Mouse (Mus musculus): Measurements from ENCODE around the gene Rabggta. TPM values are rescaled to one million over a fixed set of nuclear protein-coding genes. Genes with fewer than 3 reads are reported as not detected.
A peak's percentile ranks its signal among the peaks of the same experiment; 100 is the strongest.

The Rabggta gene
- polyA plus RNA-seq, 1 experiment = 41.4 TPM

DNA sequence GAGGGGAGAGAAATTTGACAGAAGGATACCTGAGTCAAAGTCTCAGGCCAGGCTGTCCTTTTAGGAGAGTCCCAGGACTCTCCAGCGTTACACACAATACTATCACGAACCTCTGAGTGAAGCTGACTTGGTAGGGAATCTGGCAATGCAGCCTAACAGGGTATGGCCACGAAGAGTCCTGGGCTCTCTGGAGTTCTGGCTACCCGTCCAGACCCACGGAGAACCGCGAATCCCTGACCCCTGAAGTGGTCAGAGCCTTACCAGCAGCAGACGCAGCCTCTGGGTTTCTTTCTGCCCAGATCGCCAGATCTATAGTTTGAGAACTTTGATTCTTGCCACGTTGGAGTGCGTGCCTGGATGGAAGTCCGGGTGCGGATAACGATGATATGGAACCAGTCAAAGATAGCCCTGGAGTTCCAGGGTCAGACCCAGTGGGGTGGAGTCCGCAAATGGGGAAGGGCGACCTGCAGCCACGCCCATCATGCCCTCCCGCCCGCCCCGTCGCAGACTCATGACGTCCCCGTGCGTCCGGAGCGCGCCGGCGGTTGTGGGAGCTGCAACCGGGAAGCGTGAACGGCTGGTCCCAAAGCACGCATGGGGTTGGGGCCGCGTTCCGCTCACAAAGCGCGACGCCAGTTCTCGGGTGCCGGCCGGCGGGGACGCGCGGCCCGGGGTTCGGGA lies 23.3 kb upstream of the Rabggta start, which contains the start of the genes Dhrs1 and Nop9:
TSS of gene Dhrs1 (minus strand) at position 511 of the 681 bp plus-strand sequence.
TSS of gene Nop9 (plus strand) at position 514 of the 681 bp plus-strand sequence.
- H3K27me3 ChIP-seq (ENCODE audit: control insufficient read depth, insufficient read depth, low read length) = no peaks in the 10 kb centered on the region
- peak within 1 kb of the TSS; percentile 86 for H3K27ac ChIP-seq (ENCODE audit: control insufficient read depth, insufficient read depth, low read depth, low read length)
- no peaks in the 10 kb centered on the region; the same call in 1 of the 2 replicates for H3K36me3 ChIP-seq (ENCODE audit: control insufficient read depth, insufficient read depth, low read length)
- peaks cover 11% of the 10 kb centered on the region for H3K4me1 ChIP-seq (ENCODE audit: control insufficient read depth, insufficient read depth, low read length)
- TF ChIP-seq POLR2A (IDR thresholded peaks at IDR 0.05; ENCODE audit: control insufficient read depth, low read depth, low read length) (peak; percentile 56; the same call in 1 of the 2 replicates), CTCF (IDR thresholded peaks at IDR 0.05; ENCODE audit: control insufficient read depth, insufficient read depth, insufficient replicate concordance, low read depth, low read length) (no peak)
- H3K4me3 ChIP-seq (ENCODE audit: control insufficient read depth, low read depth, low read length) = peak within 1 kb of the TSS; percentile 96

- H3K27ac ChIP-seq (ENCODE audit: control insufficient read depth, insufficient read depth, low read depth, low read length) = no peak overlapping the region
These were observed 21.6 kb upstream of the Rabggta start for GRCm38 (mm10) chr14:55743711-55744110.

DNA sequence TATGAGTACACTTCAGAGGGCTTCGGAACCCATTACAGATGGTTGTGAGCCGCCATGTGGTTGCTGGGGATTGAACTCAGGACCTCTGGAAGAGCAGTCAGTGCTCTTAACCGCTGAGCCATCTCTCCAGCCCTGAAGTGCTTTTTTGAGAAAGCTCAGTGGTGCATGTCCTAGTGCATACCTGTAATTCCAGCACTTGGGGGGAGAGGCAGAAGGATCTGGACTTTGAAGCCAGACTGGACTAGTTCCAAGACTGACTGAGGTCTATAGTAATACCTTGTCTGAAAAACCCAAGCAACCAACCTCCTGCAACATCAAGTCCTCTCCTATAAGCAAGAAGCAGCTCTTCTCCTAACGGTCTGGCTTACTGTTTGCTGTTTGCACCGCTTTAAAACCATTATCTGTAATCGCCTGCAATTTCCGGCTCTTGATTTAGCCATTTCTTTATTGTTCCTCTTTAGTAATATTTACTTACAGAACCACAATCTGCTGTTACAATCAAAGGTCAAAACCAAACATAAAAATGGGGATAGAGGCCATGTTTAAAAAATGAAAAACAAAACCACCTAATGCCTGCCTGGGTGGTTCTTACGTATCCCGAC lies 15.1 kb upstream of the Rabggta start:
- Histone ChIP-seq H3K27me3 (ENCODE audit: control insufficient read depth, insufficient read depth, low read length) (no peaks in the 10 kb centered on the region), H3K4me1 (ENCODE audit: control insufficient read depth, insufficient read depth, low read length) (peaks cover 9% of the 10 kb centered on the region), H3K27ac (ENCODE audit: control insufficient read depth, insufficient read depth, low read depth, low read length) (no peak overlapping the region), H3K36me3 (ENCODE audit: control insufficient read depth, insufficient read depth, low read length) (no peaks in the 10 kb centered on the region), H3K4me3 (ENCODE audit: control insufficient read depth, low read depth, low read length) (no peak overlapping the region)
- no peak for TF ChIP-seq CTCF (IDR thresholded peaks at IDR 0.05; ENCODE audit: control insufficient read depth, insufficient read depth, insufficient replicate concordance, low read depth, low read length)
- TF ChIP-seq POLR2A (IDR thresholded peaks at IDR 0.05; ENCODE audit: control insufficient read depth, low read depth, low read length) = no peak

More at GRCm38 (mm10) chr14:55743711-55744110, 21.6 kb upstream of the Rabggta start:
- Histone ChIP-seq H3K27me3 (ENCODE audit: control insufficient read depth, insufficient read depth, low read length) (no peaks in the 10 kb centered on the region), H3K36me3 (ENCODE audit: control insufficient read depth, insufficient read depth, low read length) (no peaks in the 10 kb centered on the region; the same call in 1 of the 2 replicates), H3K4me1 (ENCODE audit: control insufficient read depth, insufficient read depth, low read length) (peaks cover 11% of the 10 kb centered on the region), H3K4me3 (ENCODE audit: control insufficient read depth, low read depth, low read length) (no peak overlapping the region)
- no peak for TF ChIP-seq POLR2A (IDR thresholded peaks at IDR 0.05; ENCODE audit: control insufficient read depth, low read depth, low read length)
- peak; percentile 94; the same call in 1 of the 2 replicates for TF ChIP-seq CTCF (IDR thresholded peaks at IDR 0.05; ENCODE audit: control insufficient read depth, insufficient read depth, insufficient replicate concordance, low read depth, low read length)

DNA sequence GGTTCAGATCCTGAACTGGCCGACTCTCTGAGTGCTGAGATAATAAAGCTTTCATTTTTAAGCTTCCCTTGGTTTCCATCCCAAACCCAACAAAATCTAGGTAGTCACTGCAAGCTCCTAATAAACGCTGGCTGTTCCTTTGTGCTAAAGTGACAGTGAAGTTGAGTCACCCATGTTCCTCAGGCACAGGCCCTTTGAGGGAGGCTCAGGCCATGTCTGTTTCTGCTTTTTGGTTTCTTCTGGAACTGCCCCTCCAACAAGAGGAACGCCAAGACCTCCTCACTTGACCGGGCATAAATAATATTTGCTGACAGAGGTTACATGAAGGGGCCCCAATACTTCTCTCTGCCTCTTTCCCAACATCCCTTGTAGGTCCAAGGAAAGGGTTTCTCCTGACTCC lies 13.7 kb upstream of the Rabggta start:
- no peak overlapping the region for H3K27ac ChIP-seq (ENCODE audit: control insufficient read depth, insufficient read depth, low read depth, low read length)
- H3K4me1 ChIP-seq (ENCODE audit: control insufficient read depth, insufficient read depth, low read length) = peaks cover 9% of the 10 kb centered on the region
- no peak for TF ChIP-seq POLR2A (IDR thresholded peaks at IDR 0.05; ENCODE audit: control insufficient read depth, low read depth, low read length)
- no peak for TF ChIP-seq CTCF (IDR thresholded peaks at IDR 0.05; ENCODE audit: control insufficient read depth, insufficient read depth, insufficient replicate concordance, low read depth, low read length)
- no peaks in the 10 kb centered on the region for H3K27me3 ChIP-seq (ENCODE audit: control insufficient read depth, insufficient read depth, low read length)
- H3K36me3 ChIP-seq (ENCODE audit: control insufficient read depth, insufficient read depth, low read length) = no peaks in the 10 kb centered on the region
- no peak overlapping the region for H3K4me3 ChIP-seq (ENCODE audit: control insufficient read depth, low read depth, low read length)

DNA sequence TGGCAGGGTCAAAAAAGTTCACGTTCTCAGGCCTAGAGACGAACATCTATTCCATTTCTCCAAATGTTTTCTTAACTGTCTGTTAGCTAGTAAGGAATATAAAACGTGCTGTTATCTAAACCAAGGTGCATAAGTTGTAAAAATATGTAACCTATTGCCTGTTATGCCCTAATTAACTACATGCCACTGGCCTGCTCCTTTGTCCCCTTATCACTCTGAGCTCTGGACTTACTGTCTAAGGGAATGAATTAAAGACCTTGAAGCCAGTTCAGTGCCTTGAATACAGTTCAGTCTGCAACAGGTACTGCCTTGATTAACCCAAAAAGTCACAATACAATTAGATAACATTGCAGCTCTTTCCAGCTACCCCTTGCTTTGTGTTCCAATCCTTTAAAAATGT lies 13.3 kb upstream of the Rabggta start:
- no peak overlapping the region for H3K27ac ChIP-seq (ENCODE audit: control insufficient read depth, insufficient read depth, low read depth, low read length)
- H3K36me3 ChIP-seq (ENCODE audit: control insufficient read depth, insufficient read depth, low read length) = no peaks in the 10 kb centered on the region
- H3K4me3 ChIP-seq (ENCODE audit: control insufficient read depth, low read depth, low read length) = no peak overlapping the region
- H3K4me1 ChIP-seq (ENCODE audit: control insufficient read depth, insufficient read depth, low read length) = peaks cover 9% of the 10 kb centered on the region
- no peaks in the 10 kb centered on the region for H3K27me3 ChIP-seq (ENCODE audit: control insufficient read depth, insufficient read depth, low read length)
- TF ChIP-seq POLR2A (IDR thresholded peaks at IDR 0.05; ENCODE audit: control insufficient read depth, low read depth, low read length) = no peak
- no peak for TF ChIP-seq CTCF (IDR thresholded peaks at IDR 0.05; ENCODE audit: control insufficient read depth, insufficient read depth, insufficient replicate concordance, low read depth, low read length)

GRCm38 (mm10) chr14:55734869-55735268 lies 12.8 kb upstream of the Rabggta start:
- Histone ChIP-seq H3K27ac (ENCODE audit: control insufficient read depth, insufficient read depth, low read depth, low read length) (no peak overlapping the region), H3K4me3 (ENCODE audit: control insufficient read depth, low read depth, low read length) (no peak overlapping the region), H3K27me3 (ENCODE audit: control insufficient read depth, insufficient read depth, low read length) (no peaks in the 10 kb centered on the region), H3K4me1 (ENCODE audit: control insufficient read depth, insufficient read depth, low read length) (peaks cover 11% of the 10 kb centered on the region), H3K36me3 (ENCODE audit: control insufficient read depth, insufficient read depth, low read length) (no peaks in the 10 kb centered on the region)
- TF ChIP-seq CTCF (IDR thresholded peaks at IDR 0.05; ENCODE audit: control insufficient read depth, insufficient read depth, insufficient replicate concordance, low read depth, low read length) (no peak), POLR2A (IDR thresholded peaks at IDR 0.05; ENCODE audit: control insufficient read depth, low read depth, low read length) (no peak)

GRCm38 (mm10) chr14:55733889-55734288 lies 11.8 kb upstream of the Rabggta start:
- TF ChIP-seq CTCF (IDR thresholded peaks at IDR 0.05; ENCODE audit: control insufficient read depth, insufficient read depth, insufficient replicate concordance, low read depth, low read length) = no peak
- TF ChIP-seq POLR2A (IDR thresholded peaks at IDR 0.05; ENCODE audit: control insufficient read depth, low read depth, low read length) = no peak
- Histone ChIP-seq H3K27ac (ENCODE audit: control insufficient read depth, insufficient read depth, low read depth, low read length) (no peak overlapping the region), H3K4me3 (ENCODE audit: control insufficient read depth, low read depth, low read length) (peak overlapping the region; percentile 50), H3K27me3 (ENCODE audit: control insufficient read depth, insufficient read depth, low read length) (no peaks in the 10 kb centered on the region), H3K36me3 (ENCODE audit: control insufficient read depth, insufficient read depth, low read length) (no peaks in the 10 kb centered on the region), H3K4me1 (ENCODE audit: control insufficient read depth, insufficient read depth, low read length) (peaks cover 11% of the 10 kb centered on the region)
